Mouse (Mus musculus) intestine, embryonic 14.5 days (tissue): ENCODE results near the gene Csl. TPM values are rescaled to one million over a fixed set of nuclear protein-coding genes. Genes with fewer than 3 reads are reported as not detected.

ENCODE experiments used
- ATAC-seq: fragments of 200-750 bp; cut with Nextera tagmentation; replicated peaks from 2 replicates; pipeline ENCODE4 v1.8.0; 2017; ENCODE audit warnings: low read depth, moderate number of reproducible peaks, moderate TSS enrichment, moderate library complexity; ENCODE audit not compliant: low FRiP score, low TSS enrichment
- DNase-seq: peaks from one replicate; pipeline ENCODE4 v3.0.0-alpha.2; 2018; ENCODE audit warnings: low spot score
- H3K27ac ChIP-seq: fragments of 300-500 bp; sonication (generic); 2 replicates; pipeline ENCODE4 v1.5.1; 2014; ENCODE audit warnings: low read depth, mild to moderate bottlenecking, control low read depth
- H3K27me3 ChIP-seq: fragments of 300-500 bp; sonication (generic); replicated peaks from 2 replicates; pipeline ENCODE4 v1.6.1; 2014; ENCODE audit warnings: low read length, control low read depth; ENCODE audit not compliant: control insufficient read depth, insufficient read depth
- H3K36me3 ChIP-seq: fragments of 300-500 bp; sonication (generic); 2 replicates; pipeline ENCODE4 v1.6.1; 2014; ENCODE audit warnings: low read length, control low read depth; ENCODE audit not compliant: control insufficient read depth, insufficient read depth
- H3K4me1 ChIP-seq: fragments of 300-500 bp; sonication (generic); replicated peaks from 2 replicates; pipeline ENCODE4 v1.6.1; 2014; ENCODE audit warnings: low read length, control low read depth, mixed read lengths; ENCODE audit not compliant: control insufficient read depth, insufficient read depth
- H3K4me2 ChIP-seq: fragments of 300-500 bp; sonication (generic); 2 replicates; pipeline ENCODE4 v1.6.1; 2014; ENCODE audit warnings: low read length
- H3K4me3 ChIP-seq: fragments of 300-500 bp; sonication (generic); 2 replicates; pipeline ENCODE4 v1.5.1; 2014; ENCODE audit warnings: low read depth, low read length, control low read depth, mixed read lengths
- H3K9ac ChIP-seq: fragments of 300-500 bp; sonication (generic); 2 replicates; pipeline ENCODE4 v1.6.1; 2014; ENCODE audit warnings: mild to moderate bottlenecking, low read length
- H3K9me3 ChIP-seq: fragments of 300-500 bp; sonication (generic); 2 replicates; pipeline ENCODE4 v1.6.1; 2016; ENCODE audit warnings: low read length, control low read depth; ENCODE audit not compliant: control insufficient read depth
- WGBS: fragments of 180-500 bp; shearing (Covaris S2); extraction: QIAGEN DNeasy Blood & Tissue Kit; methylation state at CpG from one replicate; pipeline ENCODE4 v1.1.7; 2014; 5-methylcytosine and 5-hydroxymethylcytosine counted together
- polyA plus RNA-seq: library from polyadenylated mRNA; unstranded; fragments of >200 nt; fragmentation: Nextera tagmentation; extraction: Ambion mirVana; gene quantifications from 2 replicates; pipeline ENCODE4 v1.2.1, GENCODE M21; 2014

Gene Csl
- polyA plus RNA-seq, 1 experiment from 2014 or later, result 0.12 TPM

DNA sequence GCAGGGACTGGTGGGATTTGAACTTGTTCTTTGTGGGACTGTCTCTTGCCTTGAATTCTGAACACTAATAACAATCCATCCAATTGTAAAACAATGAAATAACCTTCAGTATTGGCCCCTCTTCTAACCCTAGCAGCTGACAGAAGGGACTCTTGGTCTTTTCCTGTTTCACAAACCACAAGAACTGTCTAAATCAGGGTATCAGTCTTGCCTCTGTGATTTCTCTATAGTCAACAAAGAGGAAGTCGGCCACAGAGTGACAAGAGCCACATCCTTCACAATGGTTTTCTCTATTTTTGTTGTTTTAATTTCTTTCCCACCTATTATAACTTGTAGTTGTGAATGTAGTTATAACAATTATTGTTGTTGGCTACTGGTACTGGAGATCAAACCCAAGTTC, 47.9 kb downstream of the Csl start:
- H3K4me3 ChIP-seq, result no peak overlapping the region
- WGBS, result 61% methylated on average over 1 of the region's 1 CpGs
- no peak overlapping the region for H3K27ac ChIP-seq
- no peak overlapping the region for H3K4me2 ChIP-seq
- H3K4me1 ChIP-seq, result no peaks in the 10 kb centered on the region
- H3K27me3 ChIP-seq, result no peaks in the 10 kb centered on the region
- DNase-seq (no peak), ATAC-seq (no peak)
- no peak overlapping the region for H3K9ac ChIP-seq
- no peaks in the 10 kb centered on the region for H3K9me3 ChIP-seq
- no peaks in the 10 kb centered on the region for H3K36me3 ChIP-seq
